In the genomic region with DNA sequence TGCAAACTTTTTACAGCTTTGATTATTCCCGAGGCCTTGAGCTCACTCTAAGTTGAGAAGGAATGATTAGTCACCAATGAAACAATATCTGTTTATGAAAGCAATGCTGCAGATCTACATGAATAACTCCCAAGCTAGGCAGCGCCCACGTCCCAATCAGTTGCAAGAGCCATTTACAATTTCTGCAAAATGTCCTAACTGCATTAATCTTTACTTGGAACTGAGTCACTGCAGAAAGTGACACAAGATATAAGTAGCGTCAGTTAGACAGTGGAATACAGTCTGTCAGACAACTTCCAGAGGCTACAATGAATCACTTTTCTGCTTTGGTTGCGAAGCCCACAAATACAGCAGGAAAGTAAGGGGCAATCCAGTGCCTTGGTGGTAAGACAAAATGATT, we compare ENCODE assay signal across 18 mouse cellular contexts.
"Had no signal": no experiment of that assay in that cellular context is flagged by ENCODE, and none has a peak within 500 bp of the region (broad histone marks: within the 10 kb centered on the region; RNA-seq: fewer than 3 reads in every experiment).

No protein-coding gene starts in this region.

- H3K27ac ChIP-seq: liver, embryonic 15.5 days; lung, embryonic 15.5 days; macrophage; midbrain, embryonic 13.5 days; midbrain, embryonic 15.5 days; neural tube, embryonic 12.5 days; stomach, embryonic 15.5 days; stomach, postnatal 0 days had no signal

- H3K36me3 ChIP-seq: liver, embryonic 15.5 days; lung, embryonic 15.5 days; midbrain, embryonic 13.5 days; midbrain, embryonic 15.5 days; neural tube, embryonic 12.5 days; stomach, embryonic 15.5 days had no signal

- H3K9me3 ChIP-seq: liver, embryonic 15.5 days; lung, embryonic 15.5 days; megakaryocyte, embryonic 14.5 days; midbrain, embryonic 13.5 days; midbrain, embryonic 15.5 days; neural tube, embryonic 12.5 days; stomach, embryonic 15.5 days had no signal

- H3K9ac ChIP-seq: liver, embryonic 15.5 days; liver, postnatal 0 days; lung, embryonic 15.5 days; midbrain, embryonic 13.5 days; midbrain, embryonic 15.5 days; neural tube, embryonic 12.5 days; stomach, embryonic 15.5 days had no signal

- ATAC-seq: liver, postnatal 0 days; lung, postnatal 0 days; midbrain, embryonic 13.5 days; midbrain, embryonic 15.5 days had no signal

- H3K27me3 ChIP-seq: liver, embryonic 15.5 days; lung, embryonic 15.5 days; megakaryocyte, embryonic 14.5 days; midbrain, embryonic 13.5 days; midbrain, embryonic 15.5 days; neural tube, embryonic 12.5 days; stomach, embryonic 15.5 days had no signal

- H3K4me3 ChIP-seq: liver, embryonic 15.5 days; lung, embryonic 15.5 days; megakaryocyte, embryonic 14.5 days; midbrain, embryonic 13.5 days; midbrain, embryonic 15.5 days; neural tube, embryonic 12.5 days; stomach, embryonic 15.5 days had no signal

- DNase-seq: liver, postnatal 0 days; lung, adult 2 months; lung, postnatal 14 days; lung, postnatal 36 days; thymus, adult 18-20 months; thymus, postnatal 25 days; thymus, postnatal 4 days had no signal

- H3K4me1 ChIP-seq: liver, embryonic 15.5 days; lung, embryonic 15.5 days; megakaryocyte, embryonic 14.5 days; midbrain, embryonic 13.5 days; midbrain, embryonic 15.5 days; neural tube, embryonic 12.5 days; stomach, embryonic 15.5 days had no signal

- H3K4me2 ChIP-seq: liver, embryonic 15.5 days; lung, embryonic 15.5 days; midbrain, embryonic 11.5 days; midbrain, embryonic 13.5 days; midbrain, embryonic 15.5 days; neural tube, embryonic 12.5 days; stomach, embryonic 15.5 days had no signal
